Mouse (Mus musculus) C2C12 (cell line): Measurements from ENCODE around the gene Proz.
"Not testable (repeated sequence)": the region's sequence is repeated elsewhere in the genome, so short reads cannot be mapped to it uniquely, and the experiment has no call there.

Source experiments
- CEBPB ChIP-seq: IDR thresholded peaks from one replicate; pipeline ENCODE4 v1.6.1; 2011; ENCODE audit warnings: low read depth, mild to moderate bottlenecking, control low read depth, moderate library complexity
- CTCF ChIP-seq: IDR thresholded peaks from one replicate; pipeline ENCODE4 v1.5.1; 2011; ENCODE audit not compliant: control insufficient read depth, insufficient read depth, insufficient read length
- MAX ChIP-seq: IDR thresholded peaks from one replicate; pipeline ENCODE4 v1.6.1; 2011; ENCODE audit warnings: mild to moderate bottlenecking, control low read depth
- MYOD1 ChIP-seq: IDR thresholded peaks from one replicate; pipeline ENCODE4 v1.6.1; 2011; ENCODE audit warnings: low read depth; ENCODE audit not compliant: control insufficient read depth, insufficient read length
- MYOG ChIP-seq: IDR thresholded peaks from one replicate; pipeline ENCODE4 v1.6.1; 2011; ENCODE audit not compliant: control insufficient read depth, insufficient read length; ENCODE audit errors: extremely low read depth

- not testable (repeated sequence) for TF ChIP-seq CTCF, MYOD1, CEBPB, MAX, MYOG
Measured at GRCm38 (mm10) chr8:13075579-13075978, 14.9 kb downstream of the Proz start.
